Mouse (Mus musculus) myocyte (in vitro differentiated cells): ENCODE measurements around the gene Smyd3.

ENCODE experiments used
- CEBPB ChIP-seq: IDR thresholded peaks from 2 replicates; pipeline ENCODE4 v1.6.1; 2011; ENCODE audit warnings: mild to moderate bottlenecking, moderate library complexity; ENCODE audit not compliant: poor library complexity, insufficient read depth, severe bottlenecking
- E2F4 ChIP-seq: IDR thresholded peaks from one replicate; pipeline ENCODE4 v1.6.1; 2011; ENCODE audit warnings: mild to moderate bottlenecking, control low read depth, moderate library complexity; ENCODE audit not compliant: insufficient read depth
- MAX ChIP-seq: IDR thresholded peaks from one replicate; pipeline ENCODE4 v1.6.1; 2011; ENCODE audit warnings: low read depth, mild to moderate bottlenecking, control low read depth
- MYOD1 ChIP-seq, 3 experiments: IDR thresholded peaks; one replicate each; pipeline ENCODE4 v1.6.1; 2011; ENCODE audit warnings: control low read depth in 2 of 3, low read depth in 2 of 3, mild to moderate bottlenecking in 2 of 3, moderate library complexity in 1 of 3; ENCODE audit not compliant: insufficient read length in 2 of 3, control insufficient read depth in 1 of 3
- MYOG ChIP-seq, 3 experiments: IDR thresholded peaks; one replicate each; pipeline ENCODE4 v1.6.1; 2011; ENCODE audit warnings: control low read depth in 2 of 3, low read depth in 2 of 3, mild to moderate bottlenecking in 2 of 3; ENCODE audit not compliant: insufficient read length in 2 of 3, control insufficient read depth in 1 of 3, insufficient read depth in 1 of 3
- POLR2A ChIP-seq: IDR thresholded peaks from one replicate; pipeline ENCODE4 v1.6.1; 2011; ENCODE audit warnings: low read depth, mild to moderate bottlenecking, control low read depth, moderate library complexity; ENCODE audit not compliant: insufficient read length
- POLR2AphosphoS2 ChIP-seq: IDR thresholded peaks from one replicate; pipeline ENCODE4 v1.6.1; 2011; ENCODE audit warnings: low read depth, control low read depth; ENCODE audit not compliant: insufficient read length
- REST ChIP-seq: IDR thresholded peaks from one replicate; pipeline ENCODE4 v1.6.1; 2011; ENCODE audit warnings: mild to moderate bottlenecking, control low read depth, moderate library complexity; ENCODE audit not compliant: insufficient read depth, insufficient read length
- SRF ChIP-seq: IDR thresholded peaks from one replicate; pipeline ENCODE4 v1.6.1; 2011; ENCODE audit warnings: low read depth; ENCODE audit not compliant: control insufficient read depth, insufficient read length
- TCF12 ChIP-seq: IDR thresholded peaks from one replicate; pipeline ENCODE4 v1.6.1; 2011; ENCODE audit warnings: mild to moderate bottlenecking, control low read depth; ENCODE audit not compliant: poor library complexity, insufficient read depth, severe bottlenecking
- TCF3 ChIP-seq: IDR thresholded peaks from one replicate; pipeline ENCODE4 v1.6.1; 2011; ENCODE audit warnings: low read depth, control low read depth; ENCODE audit not compliant: insufficient read length
- USF1 ChIP-seq: IDR thresholded peaks from one replicate; pipeline ENCODE4 v1.6.1; 2011; ENCODE audit warnings: low read depth, mild to moderate bottlenecking, control low read depth, moderate library complexity

GRCm38 (mm10) chr1:179143154-179143832, 374.5 kb downstream of the Smyd3 start:
- no peak for TF ChIP-seq POLR2A
- TF ChIP-seq E2F4: no peak
- TF ChIP-seq POLR2AphosphoS2: no peak
- no peak for TF ChIP-seq MAX
- no peak for TF ChIP-seq CEBPB
- TF ChIP-seq MYOG (IDR thresholded peaks at IDR 0.05; ENCODE audit: control insufficient read depth in 1 of 3, insufficient read depth in 1 of 3, insufficient read length in 2 of 3, low read depth in 2 of 3): no peak
- TF ChIP-seq USF1: no peak
- no peak for TF ChIP-seq REST
- no peak for TF ChIP-seq TCF12
- no peak for TF ChIP-seq TCF3
- no peak for TF ChIP-seq SRF
- TF ChIP-seq MYOD1 (IDR thresholded peaks at IDR 0.05; ENCODE audit: control insufficient read depth in 1 of 3, insufficient read length in 2 of 3, low read depth in 2 of 3): no peak
